Mouse (Mus musculus) bone marrow macrophage, adult 2 months (primary cell): ENCODE data around the gene Myo5c.

Experiments used
- CTCF ChIP-seq: IDR thresholded peaks from 2 replicates; pipeline ENCODE4 v1.5.1; 2012; ENCODE audit warnings: low read depth, mild to moderate bottlenecking, low read length, moderate library complexity
- POLR2A ChIP-seq: IDR thresholded peaks from 2 replicates; pipeline ENCODE4 v1.6.1; 2012; ENCODE audit warnings: mild to moderate bottlenecking, low read depth, low read length, borderline replicate concordance

DNA sequence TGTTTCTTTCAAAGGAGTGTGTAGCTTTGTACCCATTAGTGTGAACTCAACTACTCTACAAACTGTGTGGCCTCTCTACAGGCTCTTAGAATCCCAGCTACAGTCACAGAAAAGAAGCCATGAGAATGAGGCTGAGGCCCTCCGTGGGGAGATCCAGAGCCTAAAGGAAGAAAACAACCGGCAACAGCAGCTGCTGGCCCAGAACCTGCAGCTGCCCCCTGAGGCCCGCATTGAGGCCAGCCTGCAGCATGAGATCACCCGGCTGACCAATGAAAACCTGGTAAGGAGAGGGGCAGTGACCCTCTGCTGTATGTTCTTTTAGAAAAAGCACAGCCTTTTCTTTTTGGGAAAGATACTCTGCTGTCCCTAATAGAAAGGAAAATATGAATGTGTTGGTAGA, 38.0 kb upstream of the Myo5c start:
- no peak for TF ChIP-seq CTCF
- TF ChIP-seq POLR2A = no peak
